Mouse (Mus musculus) adrenal gland, postnatal 36 days (tissue): ENCODE measurements around the gene Fam234b. TPM values are rescaled to one million over a fixed set of nuclear protein-coding genes. Genes with fewer than 3 reads are reported as not detected.

ENCODE experiments used
- DNase-seq, 2 experiments: peaks; one replicate each; pipeline ENCODE4 v3.0.0; 2021; ENCODE audit warnings: mixed read lengths in 1 of 2
- long read RNA-seq, 2 experiments: library from polyadenylated mRNA; stranded (forward); transcript quantifications; one replicate each; pipeline ENCODE4 v2.0.0; 2021; ENCODE audit warnings: borderline sequencing depth in 2 of 2
- total RNA-seq, 2 experiments: library from RNA; stranded (reverse); gene quantifications; 2 replicates each; pipeline ENCODE4 v1.2.3; 2021

Fam234b gene
- total RNA-seq, result 10 to 100 TPM; 26.5 to 31.9 TPM
- long read RNA-seq, experiment 1, full-length matches to known transcripts, result 5 of 7 reads
- long read RNA-seq, experiment 1, partial matches to known transcripts, result 1 of 7 reads
- long read RNA-seq, experiment 1, other reads (novel, unspliced or antisense), result 1 of 7 reads
- long read RNA-seq, experiment 2, full-length matches to known transcripts, result 1 of 5 reads
- long read RNA-seq, experiment 2, partial matches to known transcripts, result 3 of 5 reads
- long read RNA-seq, experiment 2, other reads (novel, unspliced or antisense), result 1 of 5 reads

- peak; percentile 90 to 95 for DNase-seq
Measured at GRCm38 (mm10) chr6:135197921-135198532, at the start of gene Fam234b, which contains the start of gene Hebp1. Gene Fam234b (plus strand): TSS chr6:135197977. Gene Hebp1 (minus strand): TSS chr6:135198022.

GRCm38 (mm10) chr6:135148506-135148905 lies 49.3 kb upstream of the Fam234b start:
- peak; percentile 40 to 51 for DNase-seq

DNA sequence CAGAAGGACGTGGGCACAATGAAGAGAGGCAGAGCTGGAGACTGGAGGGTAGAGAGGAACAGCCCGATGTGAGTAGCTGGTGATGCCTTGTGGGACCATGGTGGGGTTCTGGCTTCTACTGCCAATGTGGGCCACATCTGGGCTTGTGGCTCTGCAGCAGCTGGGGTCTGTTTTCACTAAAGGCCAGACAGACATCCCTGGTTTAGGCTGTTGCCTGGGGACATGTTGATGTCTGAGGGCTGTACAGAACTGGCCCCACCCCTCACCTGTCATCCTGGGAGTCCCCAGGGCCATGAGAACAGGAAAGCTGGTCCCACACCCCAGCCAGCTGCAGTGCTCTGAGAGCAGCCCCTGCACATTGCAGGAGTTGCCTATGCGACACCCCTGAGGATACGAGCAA lies 48.6 kb upstream of the Fam234b start:
- no peak for DNase-seq

DNA sequence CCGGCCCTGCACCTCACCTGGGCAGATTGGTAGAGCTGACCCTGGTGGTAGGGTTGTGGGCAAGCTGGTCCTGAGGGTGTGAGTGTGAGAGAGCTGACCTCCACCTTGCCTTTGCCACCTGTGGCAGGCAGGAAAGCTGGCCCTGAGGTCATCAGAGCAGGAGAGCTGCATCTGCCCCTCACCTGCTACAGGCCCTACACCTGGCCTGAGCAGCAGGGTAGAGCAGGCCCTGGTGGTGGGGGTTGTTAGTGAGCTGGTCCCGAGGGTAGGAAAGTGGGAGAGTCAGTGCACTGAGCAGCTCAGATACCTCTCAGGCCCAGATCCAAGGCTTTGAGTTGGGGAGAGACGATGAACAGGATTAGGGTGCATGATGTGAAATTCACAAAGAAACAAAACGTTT lies 48.1 kb upstream of the Fam234b start:
- no peak for DNase-seq

- DNase-seq, result peak in 1 of 2 experiments; percentile 38
Measured at GRCm38 (mm10) chr6:135150311-135150710, 47.5 kb upstream of the Fam234b start.

DNA sequence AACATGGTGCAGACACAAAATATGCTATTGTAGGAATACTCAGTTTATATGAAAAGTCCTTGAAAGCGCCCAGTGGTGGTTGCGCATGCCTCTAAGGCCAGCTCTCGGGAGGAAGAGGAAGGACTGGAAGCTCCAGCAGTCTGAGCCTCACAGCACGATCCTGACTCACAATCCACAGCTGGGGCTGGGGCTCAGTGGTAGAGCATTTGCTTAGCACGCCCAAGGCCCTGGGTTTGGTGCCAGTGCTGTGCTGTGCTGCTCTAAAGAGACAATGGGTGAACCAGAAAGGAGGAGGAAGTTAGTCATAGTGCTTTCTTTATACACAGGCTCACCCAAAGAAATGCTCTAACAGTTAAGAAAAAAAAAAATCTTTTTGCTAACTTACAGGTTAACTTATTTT lies 44.1 kb upstream of the Fam234b start:
- DNase-seq, result no peak

GRCm38 (mm10) chr6:135156597-135156996 lies 41.2 kb upstream of the Fam234b start:
- no peak for DNase-seq

DNA sequence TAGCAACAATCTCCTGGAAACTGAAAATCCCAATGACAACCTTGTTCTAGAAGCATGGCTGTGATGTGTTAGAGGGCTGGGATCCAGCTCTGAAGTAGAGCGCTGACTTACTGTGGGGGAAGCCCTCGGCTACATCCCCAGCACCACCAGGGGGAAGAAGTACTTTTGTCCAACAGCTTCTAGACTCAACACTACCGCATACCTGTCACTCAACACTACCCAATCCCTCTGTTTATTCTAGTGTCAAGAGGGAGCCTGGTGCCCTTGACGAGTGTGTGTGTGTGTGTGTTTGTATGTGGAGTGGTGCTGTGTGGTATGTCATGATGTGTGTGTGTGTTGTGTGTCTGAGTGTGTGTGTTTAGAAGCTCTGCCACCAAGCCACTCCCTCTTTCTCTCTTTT lies 40.3 kb upstream of the Fam234b start:
- no peak for DNase-seq

DNA sequence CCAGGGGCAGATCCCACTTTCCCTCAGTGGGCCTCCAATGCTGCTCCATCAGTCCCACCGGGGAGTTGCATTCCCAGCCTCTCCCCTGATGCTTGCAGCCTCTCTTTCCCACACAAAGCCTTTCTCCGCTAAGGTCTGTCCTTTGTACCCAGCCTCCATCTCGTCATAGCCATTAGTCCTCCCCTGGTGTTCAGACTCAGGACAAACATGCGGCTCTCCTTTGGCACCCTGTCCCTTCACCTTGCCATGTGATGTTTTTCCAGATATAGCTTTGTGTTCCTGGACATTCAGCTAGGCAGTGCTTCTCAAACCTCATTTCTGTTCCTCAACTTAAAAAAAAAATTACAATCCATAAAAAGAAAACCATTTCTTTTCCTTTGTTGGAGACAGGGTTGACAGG lies 39.3 kb upstream of the Fam234b start:
- no peak for DNase-seq

DNA sequence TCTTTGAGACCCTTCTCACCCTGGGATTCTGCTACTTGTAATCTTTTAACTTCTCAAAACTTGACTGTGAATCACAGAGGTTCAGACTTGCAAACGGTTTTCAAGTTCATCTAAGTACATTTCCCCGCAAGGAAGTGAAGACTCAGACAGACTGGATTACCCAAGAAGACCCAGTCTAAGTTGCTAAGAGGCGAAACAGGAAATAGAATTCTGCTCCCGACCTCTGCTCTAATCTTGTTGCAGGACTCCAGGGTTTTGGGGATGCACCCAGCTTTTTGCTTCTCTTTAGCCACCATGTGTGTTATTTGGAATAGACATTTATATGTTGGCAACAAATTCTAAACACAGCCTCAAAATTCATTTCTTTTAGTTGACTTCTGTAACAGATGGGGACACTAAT lies 36.4 kb upstream of the Fam234b start:
- no peak for DNase-seq

- no peak for DNase-seq
Measured at GRCm38 (mm10) chr6:135162311-135162710, 35.5 kb upstream of the Fam234b start.

- no peak for DNase-seq
Measured at GRCm38 (mm10) chr6:135162861-135163260, 34.9 kb upstream of the Fam234b start.

- no peak for DNase-seq
Measured at GRCm38 (mm10) chr6:135165191-135165590, 32.6 kb upstream of the Fam234b start.

DNA sequence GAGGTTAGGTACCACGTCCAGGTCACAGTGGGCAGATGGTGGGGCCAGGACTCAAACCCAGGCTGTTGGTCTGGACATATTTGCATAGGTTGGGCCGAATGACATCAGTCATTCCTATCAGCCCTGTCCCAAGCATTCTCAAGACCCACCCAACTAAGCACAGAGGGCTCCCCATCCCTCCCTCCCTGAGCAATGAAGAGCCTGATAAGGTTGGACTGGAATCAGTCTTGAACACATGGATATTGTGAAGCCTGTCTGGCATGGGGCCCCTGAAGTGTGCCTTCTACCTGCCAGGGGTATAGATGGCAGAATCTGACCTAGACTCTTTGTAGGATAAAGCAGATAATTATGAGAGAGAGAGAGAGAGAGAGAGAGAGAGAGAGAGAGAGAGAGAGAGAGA lies 32.1 kb upstream of the Fam234b start:
- no peak for DNase-seq

DNA sequence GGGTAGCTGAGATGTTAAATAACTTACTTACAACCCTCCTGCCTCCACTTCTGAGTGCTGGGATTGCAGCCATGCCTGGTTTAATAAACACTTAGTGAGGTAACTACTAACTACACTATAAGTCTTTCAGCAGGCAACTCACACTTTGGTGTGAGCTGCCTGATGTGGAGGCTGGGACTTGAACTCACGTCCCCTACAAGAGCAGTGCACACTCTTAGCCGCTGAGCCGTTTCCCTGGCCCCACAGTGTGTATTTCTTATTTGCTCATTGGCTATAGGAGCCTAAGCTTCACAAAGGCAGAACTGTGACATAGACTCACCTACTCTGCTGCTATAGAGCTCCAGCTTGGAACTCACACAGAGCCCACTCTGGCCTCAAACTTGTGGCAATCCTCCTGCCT lies 31.5 kb upstream of the Fam234b start:
- no peak for DNase-seq

- DNase-seq, result no peak
Measured at GRCm38 (mm10) chr6:135166712-135167111, 31.1 kb upstream of the Fam234b start.

DNA sequence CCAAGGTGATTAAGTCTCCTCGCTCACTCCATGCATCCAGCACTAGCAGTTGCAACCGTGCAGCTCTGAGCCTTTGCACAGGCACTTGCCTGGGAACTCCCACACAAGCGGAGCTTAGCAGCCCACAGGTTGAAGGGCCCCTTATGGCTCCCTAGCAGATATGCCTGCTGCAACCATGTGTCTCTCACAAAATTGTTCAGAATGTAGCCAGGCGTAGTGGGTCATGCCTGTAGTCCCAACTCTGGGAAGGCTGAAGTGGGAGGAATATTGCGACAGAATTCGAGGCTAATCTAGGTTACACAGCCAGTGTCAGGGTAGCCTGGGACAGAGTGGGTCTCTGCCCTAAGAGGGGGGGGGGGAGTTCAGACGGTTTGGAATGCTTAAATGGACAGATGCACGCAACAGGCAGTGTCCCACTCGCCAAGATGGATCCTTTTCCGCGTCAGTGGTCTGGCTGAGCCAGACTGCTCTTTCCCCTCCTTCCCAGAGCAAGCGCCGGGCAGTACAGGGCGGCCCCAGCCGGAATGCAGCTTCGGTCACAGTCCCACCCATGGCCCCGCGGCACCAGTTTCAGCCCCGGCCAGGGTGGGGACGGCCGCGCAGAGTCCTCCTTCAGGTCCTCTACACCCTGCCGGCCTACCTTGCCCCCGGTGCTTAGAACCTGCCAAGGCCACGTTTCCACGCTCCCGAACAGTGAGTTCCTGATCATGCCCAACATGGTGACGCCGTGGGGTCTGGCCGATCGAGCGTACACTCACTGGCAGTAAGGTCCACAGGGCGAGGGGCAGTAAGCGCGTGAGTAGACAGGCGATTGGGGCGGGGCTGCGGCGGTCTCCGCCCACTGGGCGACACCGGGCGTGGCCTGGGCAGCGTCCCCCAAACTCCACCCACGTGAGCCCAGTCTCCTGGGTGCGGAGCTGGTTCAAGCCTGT lies 30.1 kb upstream of the Fam234b start:
- DNase-seq, result peak; percentile 88 to 95

DNA sequence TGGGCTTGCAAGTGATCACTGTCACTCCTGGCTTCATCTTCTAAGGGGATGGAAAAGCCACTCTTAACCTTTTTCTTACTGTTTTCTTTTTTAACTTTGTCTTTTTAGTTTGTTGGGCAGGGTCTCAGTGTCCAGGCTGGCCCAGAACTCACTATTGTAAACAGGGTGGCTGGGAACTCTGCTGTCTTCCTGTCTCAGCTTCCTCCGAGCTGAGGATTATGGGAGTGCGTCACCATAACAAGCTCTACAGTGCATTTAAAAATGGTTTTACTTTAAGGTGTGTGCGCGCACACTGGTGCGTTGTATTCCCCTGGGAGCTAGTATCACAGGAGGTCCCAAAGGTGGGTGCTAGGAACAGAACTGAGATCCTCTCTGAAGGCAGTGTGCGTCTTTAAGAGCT lies 29.3 kb upstream of the Fam234b start:
- no peak for DNase-seq

DNA sequence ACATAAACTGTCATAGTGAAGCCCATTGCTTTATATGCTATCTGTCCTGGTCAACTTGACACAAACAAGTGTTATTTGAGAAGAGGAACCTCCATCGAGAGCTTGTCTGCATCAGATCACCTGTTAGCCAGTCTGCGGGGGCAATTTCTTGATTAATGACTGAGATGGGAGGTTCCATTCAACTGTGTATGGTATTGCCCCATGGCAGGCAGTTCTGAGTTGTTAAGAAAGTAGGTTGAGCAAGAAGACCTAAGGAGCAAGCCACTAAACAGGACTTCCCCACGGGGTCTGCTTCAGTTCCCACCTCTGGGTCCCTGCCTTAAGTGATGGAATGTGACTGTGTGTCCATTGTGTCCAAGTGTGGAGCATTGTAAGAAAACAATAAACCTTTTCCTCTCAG lies 28.5 kb upstream of the Fam234b start:
- DNase-seq, result no peak

DNA sequence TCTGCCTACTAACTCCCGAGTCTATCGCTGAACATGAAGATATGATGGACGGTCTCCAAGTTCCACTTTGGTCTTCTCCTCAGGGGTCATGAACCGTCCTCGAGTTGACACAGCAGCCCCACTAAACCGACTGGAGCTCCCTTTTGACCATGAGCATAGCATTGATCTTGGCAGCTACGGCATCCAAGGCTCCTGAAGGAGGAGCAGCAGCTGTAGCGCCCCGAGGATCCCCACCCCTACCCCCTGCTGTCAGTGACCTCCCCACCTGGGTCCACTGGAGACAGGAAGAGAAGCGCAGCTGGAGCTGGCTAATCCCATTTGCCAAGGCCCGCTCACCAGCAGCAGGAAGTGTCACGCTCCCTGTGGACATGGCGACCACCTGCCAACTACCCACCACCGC lies 26.0 kb upstream of the Fam234b start:
- DNase-seq, result no peak

DNA sequence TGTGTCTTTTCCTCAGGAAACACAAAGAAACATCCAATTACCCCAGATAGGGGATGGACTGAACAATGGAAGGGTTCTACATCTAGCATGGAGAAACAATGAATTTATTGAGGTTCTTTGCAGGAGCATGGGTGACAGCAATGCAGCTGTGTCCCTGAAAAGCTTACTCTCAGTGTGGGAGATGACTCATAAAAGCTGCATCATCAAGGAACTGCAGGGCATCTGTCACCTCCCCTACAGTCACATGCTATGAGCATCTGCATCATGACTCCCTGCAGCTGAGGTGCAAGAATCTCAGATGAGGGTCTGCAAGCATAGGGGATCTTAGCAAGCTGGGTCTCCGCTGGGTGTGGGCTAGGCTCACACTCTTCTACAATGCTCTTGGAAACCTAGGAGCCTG lies 22.8 kb upstream of the Fam234b start:
- DNase-seq, result peak; percentile 48

DNA sequence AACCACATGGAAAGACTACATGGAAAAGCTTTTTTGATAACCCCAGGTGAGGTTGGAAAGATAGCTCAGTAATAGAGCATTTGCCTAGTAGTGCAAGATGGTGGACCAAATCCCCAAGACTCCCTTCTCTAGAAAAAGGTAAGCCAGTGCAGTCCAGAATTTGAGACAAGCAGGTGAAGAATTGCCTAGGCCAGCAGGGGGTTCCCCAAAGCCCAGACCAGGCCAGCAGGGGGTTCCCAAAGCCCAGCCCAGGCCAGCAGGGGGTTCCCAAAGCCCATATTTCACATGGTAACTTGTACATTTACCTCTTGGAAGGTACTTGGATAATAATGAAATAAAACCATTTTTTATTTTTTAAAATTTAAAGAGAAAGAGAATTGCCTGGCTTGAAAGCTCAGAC lies 20.5 kb upstream of the Fam234b start:
- DNase-seq, result no peak

DNA sequence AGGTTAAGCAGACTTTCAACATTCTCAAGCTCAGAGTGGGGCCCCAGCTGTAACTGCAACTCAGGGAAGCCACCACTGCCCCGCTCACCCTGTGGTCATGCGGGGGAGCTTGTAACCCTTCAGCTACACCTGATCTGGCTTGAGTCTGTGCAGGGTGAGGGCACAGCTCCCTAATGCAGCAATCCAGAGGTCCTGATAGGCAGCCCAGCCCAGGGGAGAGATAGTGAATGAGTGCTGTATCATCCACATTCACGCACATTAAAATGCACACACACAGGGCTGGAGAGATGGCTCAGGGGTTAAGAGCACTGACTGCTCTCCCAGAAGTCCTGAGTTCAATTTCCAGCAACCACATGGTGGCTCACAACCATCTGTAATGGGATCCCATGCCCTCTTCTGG lies 19.2 kb upstream of the Fam234b start:
- DNase-seq, result no peak
